Mouse (Mus musculus): ENCODE measurements around the gene Cmtm1. TPM values are rescaled to one million over a fixed set of nuclear protein-coding genes. Genes with fewer than 3 reads are reported as not detected.
"Not testable (repeated sequence)": the region's sequence is repeated elsewhere in the genome, so short reads cannot be mapped to it uniquely, and the experiment has no call there.

Gene Cmtm1
- not detected in 2 replicates for polyA plus RNA-seq (2012; ENCODE audit: insufficient read depth, low replicate concordance)

DNA sequence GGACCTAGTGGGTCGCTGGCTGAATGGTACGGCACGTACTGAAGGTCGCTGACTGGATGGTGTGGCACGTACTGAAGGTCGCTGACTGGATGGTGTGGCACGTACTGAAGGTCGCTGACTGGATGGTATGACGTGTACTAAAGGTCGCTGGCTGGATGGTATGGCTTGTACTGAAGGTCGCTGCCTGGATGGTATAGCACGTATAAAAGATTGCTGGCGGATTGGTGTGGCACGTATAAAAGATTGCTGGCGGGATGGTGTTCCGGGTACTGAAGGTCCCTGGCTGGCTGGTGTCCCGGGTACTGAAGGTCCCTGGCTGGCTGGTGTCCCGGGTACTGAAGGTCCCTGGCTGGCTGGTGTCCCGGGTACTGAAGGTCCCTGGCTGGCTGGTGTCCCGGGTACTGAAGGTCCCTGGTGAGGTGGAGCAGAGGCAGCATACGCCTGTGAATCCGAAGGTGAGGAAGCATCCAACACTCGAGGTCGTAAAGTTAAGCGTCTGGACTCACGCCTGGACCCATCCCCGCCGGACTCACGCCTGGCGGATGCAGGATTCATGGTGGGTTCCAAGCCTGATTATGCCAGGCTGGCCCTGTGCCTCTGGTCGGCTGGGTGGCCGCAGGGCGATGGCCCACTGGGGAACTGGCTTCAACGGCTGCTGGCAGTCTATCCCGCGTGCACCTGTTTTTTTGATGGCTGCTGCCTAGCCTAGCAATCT lies at the start of gene Cmtm1, which contains the start of gene Gm45711:
Gene Cmtm1 (minus strand): TSS at position 705 of the 715 bp plus-strand sequence.
Gene Gm45711 (minus strand): TSS at position 641 of the 715 bp plus-strand sequence.
- H3K4me3 ChIP-seq (replicated peaks), result peak within 1 kb of the TSS; percentile 56
- H3K9me3 ChIP-seq; H3K36me3 ChIP-seq (replicated peaks; ENCODE audit: low read length); H3K27me3 ChIP-seq (replicated peaks); H3K4me1 ChIP-seq: not testable (repeated sequence)

DNA sequence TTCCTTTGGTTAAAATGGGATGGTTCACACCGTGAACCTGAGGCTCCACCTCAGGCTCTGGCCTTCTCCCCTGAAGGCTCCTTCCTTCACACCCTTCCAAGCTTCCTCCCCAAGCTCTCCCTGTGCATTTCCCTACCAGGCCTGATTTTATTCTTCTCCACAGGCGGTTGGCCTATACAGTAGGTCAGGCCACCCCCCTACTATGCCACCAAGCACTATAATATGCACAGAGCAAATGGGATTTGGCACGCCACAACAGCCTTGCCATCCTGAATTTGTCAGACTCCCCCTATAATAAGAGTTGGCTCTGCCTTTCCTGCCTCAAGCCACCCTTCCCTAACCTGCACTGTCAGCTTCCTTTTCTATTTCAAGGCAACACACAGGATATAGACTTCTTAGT lies 48.7 kb upstream of the Cmtm1 start:
- TF ChIP-seq FLI1 (IDR thresholded peaks at IDR 0.05; ENCODE audit: low read length), result no peak
- TF ChIP-seq GATA1 (IDR thresholded peaks at IDR 0.05; ENCODE audit: borderline replicate concordance, low read length), result no peak
- H3K27me3 ChIP-seq (replicated peaks), result no peaks in the 10 kb centered on the region
- no peaks in the 10 kb centered on the region for H3K9me3 ChIP-seq
- H3K4me3 ChIP-seq (replicated peaks), result no peak overlapping the region
- H3K4me1 ChIP-seq, result peaks cover 35% of the 10 kb centered on the region
- H3K36me3 ChIP-seq (replicated peaks; ENCODE audit: low read length), result peaks cover 7% of the 10 kb centered on the region

DNA sequence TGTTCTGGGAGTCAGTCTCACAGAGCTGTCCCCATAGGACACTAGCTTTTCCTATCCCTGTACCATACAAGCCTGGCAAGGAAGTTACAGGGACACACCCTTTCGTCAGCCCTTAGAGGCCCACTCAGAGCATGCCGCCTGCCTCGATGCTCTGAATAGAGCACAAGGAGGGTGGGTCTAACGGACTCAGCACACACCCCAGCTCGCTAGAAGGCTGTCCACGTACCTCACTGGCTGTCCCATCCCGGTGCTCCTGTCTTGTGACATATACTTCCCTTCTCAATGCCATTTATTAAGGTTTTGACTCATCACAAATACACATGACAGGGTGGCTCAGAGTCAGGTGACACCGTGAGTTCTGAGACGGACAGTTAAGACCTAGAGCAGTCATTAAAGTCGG lies 44.6 kb upstream of the Cmtm1 start:
- H3K4me1 ChIP-seq, result peaks cover 36% of the 10 kb centered on the region
- H3K4me3 ChIP-seq (replicated peaks), result no peak overlapping the region
- TF ChIP-seq FLI1 (IDR thresholded peaks at IDR 0.05; ENCODE audit: low read length) (no peak), GATA1 (IDR thresholded peaks at IDR 0.05; ENCODE audit: borderline replicate concordance, low read length) (no peak)
- peaks cover 7% of the 10 kb centered on the region for H3K36me3 ChIP-seq (replicated peaks; ENCODE audit: low read length)
- no peaks in the 10 kb centered on the region for H3K27me3 ChIP-seq (replicated peaks)
- no peaks in the 10 kb centered on the region for H3K9me3 ChIP-seq

DNA sequence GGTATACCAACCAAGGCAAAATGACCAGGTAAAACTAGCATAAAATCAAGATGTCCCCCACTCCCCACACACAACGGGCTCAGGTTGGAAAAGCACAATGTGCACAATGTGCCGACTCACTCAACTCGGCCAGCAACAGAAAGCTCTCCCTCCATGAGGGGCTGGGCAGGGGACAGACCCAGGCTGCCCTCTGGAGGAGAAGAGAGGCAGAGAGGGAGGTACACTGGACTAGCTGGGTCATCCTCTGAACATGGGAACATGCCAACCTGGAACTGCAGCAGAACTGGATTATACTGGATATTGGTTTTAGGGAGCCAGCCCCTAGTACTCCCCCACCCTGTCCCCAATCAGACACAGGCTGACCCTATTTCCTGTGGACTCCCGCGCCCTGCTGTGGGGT lies 43.2 kb upstream of the Cmtm1 start:
- no peak overlapping the region for H3K4me3 ChIP-seq (replicated peaks)
- no peaks in the 10 kb centered on the region for H3K9me3 ChIP-seq
- no peak for TF ChIP-seq GATA1 (IDR thresholded peaks at IDR 0.05; ENCODE audit: borderline replicate concordance, low read length)
- no peak for TF ChIP-seq FLI1 (IDR thresholded peaks at IDR 0.05; ENCODE audit: low read length)
- H3K4me1 ChIP-seq, result peaks cover 29% of the 10 kb centered on the region
- no peaks in the 10 kb centered on the region for H3K27me3 ChIP-seq (replicated peaks)
- H3K36me3 ChIP-seq (replicated peaks; ENCODE audit: low read length), result peaks cover 15% of the 10 kb centered on the region

DNA sequence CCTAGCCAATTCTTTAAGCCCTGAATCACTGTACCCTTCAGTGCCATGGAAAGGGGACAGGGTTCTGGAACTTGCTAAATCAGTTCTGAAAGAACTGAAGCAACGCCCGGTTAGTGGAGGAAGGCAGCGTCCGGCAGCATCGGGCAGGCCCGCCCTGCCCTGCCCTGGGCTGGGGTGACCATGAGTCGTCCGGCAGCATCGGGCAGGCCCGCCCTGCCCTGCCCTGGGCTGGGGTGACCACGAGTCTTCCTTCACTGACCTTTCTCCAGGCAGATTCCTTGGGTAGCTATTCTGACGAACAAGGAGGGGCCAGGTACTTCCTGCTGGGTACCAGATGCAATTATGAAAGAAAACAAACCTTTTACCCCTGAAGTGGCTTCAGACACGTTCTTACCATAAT lies 40.1 kb upstream of the Cmtm1 start:
- Histone ChIP-seq H3K27me3 (replicated peaks) (no peaks in the 10 kb centered on the region), H3K4me3 (replicated peaks) (no peak overlapping the region), H3K9me3 (no peaks in the 10 kb centered on the region), H3K36me3 (replicated peaks; ENCODE audit: low read length) (peaks cover 42% of the 10 kb centered on the region), H3K4me1 (peaks cover 22% of the 10 kb centered on the region)
- TF ChIP-seq GATA1 (IDR thresholded peaks at IDR 0.05; ENCODE audit: borderline replicate concordance, low read length), result no peak
- TF ChIP-seq FLI1 (IDR thresholded peaks at IDR 0.05; ENCODE audit: low read length), result no peak

DNA sequence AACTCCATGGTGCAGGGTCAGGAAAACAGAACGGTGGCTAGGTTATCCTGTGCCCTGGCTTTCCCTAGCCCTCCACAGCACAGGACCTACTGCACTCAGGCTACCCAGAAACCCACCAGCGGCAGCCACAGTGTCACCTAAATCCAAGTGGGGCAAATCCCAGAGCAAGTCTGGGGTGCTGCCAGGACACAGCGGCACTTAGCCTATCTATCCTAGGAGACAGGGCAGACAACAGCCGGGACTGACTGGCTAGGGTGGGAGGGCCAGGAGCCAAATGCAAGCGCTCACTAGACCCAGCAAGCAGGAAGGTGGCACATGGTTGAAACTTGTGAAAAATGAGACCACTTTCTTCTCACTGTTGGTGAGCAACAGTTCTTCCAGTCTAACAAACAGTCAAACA lies 39.0 kb upstream of the Cmtm1 start:
- Histone ChIP-seq H3K27me3 (replicated peaks) (no peaks in the 10 kb centered on the region), H3K9me3 (no peaks in the 10 kb centered on the region), H3K4me3 (replicated peaks) (no peak overlapping the region), H3K36me3 (replicated peaks; ENCODE audit: low read length) (peaks cover 49% of the 10 kb centered on the region), H3K4me1 (peaks cover 31% of the 10 kb centered on the region)
- TF ChIP-seq GATA1 (IDR thresholded peaks at IDR 0.05; ENCODE audit: borderline replicate concordance, low read length), result no peak
- no peak for TF ChIP-seq FLI1 (IDR thresholded peaks at IDR 0.05; ENCODE audit: low read length)

DNA sequence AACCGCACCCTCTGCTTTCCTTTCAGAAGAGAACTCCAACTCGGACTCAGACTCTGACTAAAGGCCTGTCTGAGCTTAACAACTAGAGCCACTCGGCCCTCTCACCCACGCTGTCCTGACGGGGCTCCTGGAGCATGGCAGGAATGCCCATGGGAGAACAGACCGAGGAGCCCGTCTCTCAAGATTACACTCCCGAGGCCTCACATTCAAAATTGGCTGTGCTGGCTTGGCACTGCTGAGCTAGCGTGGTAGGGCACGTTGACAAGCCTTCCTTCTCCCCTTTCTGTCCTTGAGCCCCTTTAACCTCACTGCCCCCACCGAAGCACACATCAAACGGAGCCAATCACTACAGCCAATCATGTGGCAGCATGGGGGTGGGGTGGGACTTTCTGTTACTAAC lies 36.8 kb upstream of the Cmtm1 start:
- H3K4me1 ChIP-seq, result peaks cover 46% of the 10 kb centered on the region
- H3K36me3 ChIP-seq (replicated peaks; ENCODE audit: low read length), result peaks cover 54% of the 10 kb centered on the region
- no peaks in the 10 kb centered on the region for H3K27me3 ChIP-seq (replicated peaks)
- no peaks in the 10 kb centered on the region for H3K9me3 ChIP-seq
- no peak overlapping the region for H3K4me3 ChIP-seq (replicated peaks)
- no peak for TF ChIP-seq GATA1 (IDR thresholded peaks at IDR 0.05; ENCODE audit: borderline replicate concordance, low read length)
- no peak for TF ChIP-seq FLI1 (IDR thresholded peaks at IDR 0.05; ENCODE audit: low read length)

DNA sequence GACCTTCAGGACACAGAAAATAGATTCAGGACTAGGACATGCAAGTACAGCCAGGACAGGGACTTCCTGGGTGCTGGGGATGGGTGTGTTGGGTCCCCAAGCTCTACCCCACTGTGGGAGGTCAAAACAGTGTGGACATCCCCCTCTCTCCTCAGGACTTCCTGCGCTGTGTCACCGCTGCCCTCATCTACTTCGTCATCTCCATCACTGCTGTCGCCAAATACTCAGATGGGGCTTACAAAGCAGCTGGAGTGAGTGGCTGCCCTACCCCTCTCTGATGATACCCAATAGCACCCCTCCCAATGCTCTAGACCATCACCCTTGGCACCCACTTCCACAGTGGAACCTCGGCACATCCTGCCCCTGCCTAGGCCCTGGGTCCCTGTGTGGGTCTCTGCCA lies 34.7 kb upstream of the Cmtm1 start:
- TF ChIP-seq FLI1 (IDR thresholded peaks at IDR 0.05; ENCODE audit: low read length) (no peak), GATA1 (IDR thresholded peaks at IDR 0.05; ENCODE audit: borderline replicate concordance, low read length) (no peak)
- Histone ChIP-seq H3K4me3 (replicated peaks) (no peak overlapping the region), H3K36me3 (replicated peaks; ENCODE audit: low read length) (peaks cover 54% of the 10 kb centered on the region), H3K9me3 (no peaks in the 10 kb centered on the region), H3K4me1 (peaks cover 67% of the 10 kb centered on the region), H3K27me3 (replicated peaks) (no peaks in the 10 kb centered on the region)

DNA sequence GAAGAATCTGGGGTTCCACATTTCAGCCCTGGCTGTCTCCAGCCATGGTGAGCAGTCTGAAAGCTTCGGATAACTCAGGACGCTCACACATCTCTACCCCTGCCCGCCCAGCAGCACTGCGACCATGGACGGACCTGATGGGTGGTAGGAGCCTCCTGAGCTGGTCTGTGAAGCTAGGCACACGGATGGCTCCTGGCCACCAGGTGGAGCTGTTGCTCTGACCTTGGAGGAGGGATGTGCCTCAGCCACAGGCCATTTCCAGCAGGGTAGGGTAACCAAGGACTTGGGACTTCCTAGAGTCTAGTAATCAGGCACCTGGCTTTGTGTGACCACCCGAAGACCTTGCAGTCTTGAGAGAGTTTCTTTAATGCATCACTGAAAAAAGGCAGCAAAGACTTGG lies 34.0 kb upstream of the Cmtm1 start:
- Histone ChIP-seq H3K4me3 (replicated peaks) (peak overlapping the region; percentile 12), H3K9me3 (no peaks in the 10 kb centered on the region), H3K27me3 (replicated peaks) (no peaks in the 10 kb centered on the region), H3K36me3 (replicated peaks; ENCODE audit: low read length) (peaks cover 53% of the 10 kb centered on the region), H3K4me1 (peaks cover 69% of the 10 kb centered on the region)
- no peak for TF ChIP-seq FLI1 (IDR thresholded peaks at IDR 0.05; ENCODE audit: low read length)
- no peak for TF ChIP-seq GATA1 (IDR thresholded peaks at IDR 0.05; ENCODE audit: borderline replicate concordance, low read length)

DNA sequence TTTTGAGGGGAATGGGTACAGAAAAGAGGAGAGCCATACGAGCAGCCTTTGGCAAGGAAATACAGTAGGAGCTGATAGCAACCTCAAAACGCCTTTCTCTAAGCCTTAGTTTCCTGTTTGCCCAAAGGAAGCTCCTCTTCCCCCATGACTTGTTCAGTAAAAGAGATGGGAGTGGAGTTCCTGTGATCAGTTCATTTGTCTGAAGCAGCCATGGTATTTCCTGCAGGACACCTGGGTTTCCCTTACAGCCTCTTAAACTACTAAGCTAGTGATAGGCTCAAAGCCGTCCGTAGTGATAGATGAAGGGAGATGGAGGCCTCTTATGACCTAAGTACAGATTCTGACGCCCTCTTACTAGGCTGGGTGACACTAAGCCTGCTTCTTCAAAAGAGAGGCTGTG lies 32.5 kb upstream of the Cmtm1 start:
- H3K4me3 ChIP-seq (replicated peaks), result no peak overlapping the region

More for the DNA sequence above, 32.5 kb upstream of the Cmtm1 start:
- Histone ChIP-seq H3K4me1 (peaks cover 75% of the 10 kb centered on the region), H3K9me3 (no peaks in the 10 kb centered on the region), H3K36me3 (replicated peaks; ENCODE audit: low read length) (peaks cover 39% of the 10 kb centered on the region), H3K27me3 (replicated peaks) (no peaks in the 10 kb centered on the region)
- no peak; the same call in 2 of the 3 replicates for TF ChIP-seq GATA1 (IDR thresholded peaks at IDR 0.05; ENCODE audit: borderline replicate concordance, low read length)
- no peak for TF ChIP-seq FLI1 (IDR thresholded peaks at IDR 0.05; ENCODE audit: low read length)
